Mouse (Mus musculus) fibroblast of lung, adult 2 months (primary cell): ENCODE results near the gene Fads2.

Experiments
- DNase-seq: peaks from one replicate; pipeline ENCODE4 v3.0.0-alpha.2; 2011; ENCODE audit warnings: low read depth

Fads2 gene

DNA sequence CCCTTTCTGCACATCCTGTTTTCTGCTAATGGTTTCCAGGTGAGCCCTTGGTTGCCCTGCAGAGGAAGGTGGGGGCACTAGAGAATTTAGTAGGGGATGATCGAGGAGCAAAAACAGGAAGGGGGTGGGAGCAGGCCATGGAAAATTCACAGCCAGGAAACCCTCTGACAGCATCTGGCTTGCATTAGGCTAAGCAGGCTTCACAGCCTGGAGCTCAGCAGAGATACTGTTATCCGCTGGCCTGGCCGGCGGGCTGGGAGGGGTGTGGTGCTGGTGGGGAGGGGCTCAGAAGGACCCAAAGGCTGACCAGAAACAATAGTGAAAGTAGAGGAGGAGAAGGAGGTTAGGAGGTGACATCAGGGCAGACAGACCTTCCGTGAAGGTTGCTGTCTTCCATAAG, 87.6 kb downstream of the Fads2 start:
- no peak for DNase-seq

DNA sequence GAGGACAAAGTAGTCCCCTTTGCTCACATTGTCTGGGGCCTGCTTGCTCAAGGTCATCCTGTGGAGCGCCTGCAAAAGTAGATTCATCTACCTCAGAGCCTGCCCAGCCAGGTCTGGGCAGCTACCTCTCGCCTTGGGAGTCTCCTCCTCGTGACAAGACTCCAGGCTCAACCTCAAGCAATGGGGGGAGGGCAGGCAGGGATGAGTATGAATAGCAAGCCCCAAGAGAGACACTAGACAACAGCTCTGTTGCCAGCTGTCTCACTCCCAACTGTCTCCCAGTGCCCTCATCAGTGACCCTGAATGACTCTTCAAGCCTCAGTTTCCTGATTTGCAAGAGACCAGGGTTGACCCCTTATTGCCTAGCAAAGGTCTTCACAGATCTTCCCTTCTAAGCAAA, 88.2 kb downstream of the Fads2 start:
- DNase-seq: no peak

DNA sequence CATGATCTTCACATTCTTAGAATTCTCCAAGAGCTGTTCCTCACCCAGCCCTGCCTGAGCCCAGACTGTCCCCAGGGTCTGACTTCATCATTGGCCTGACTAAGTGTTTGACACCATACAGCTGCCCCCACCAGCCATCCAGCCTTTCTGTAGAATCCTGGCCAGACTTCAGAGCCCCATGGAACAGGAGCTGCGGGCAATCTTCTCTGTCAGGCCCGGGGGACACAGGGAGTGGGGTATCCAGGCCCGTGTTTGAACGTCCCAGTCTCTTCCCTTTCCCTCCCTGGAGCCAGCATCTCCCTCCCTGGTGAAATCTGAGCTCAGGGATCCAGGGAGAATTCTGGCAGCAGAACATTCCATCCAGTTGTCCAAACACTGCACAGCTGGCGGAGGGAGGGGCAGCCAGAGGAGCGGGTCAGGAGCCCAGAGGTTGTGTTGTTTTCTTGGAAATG, 88.7 kb downstream of the Fads2 start:
- DNase-seq: no peak
